Mouse (Mus musculus) common myeloid progenitor, adult 5-6 weeks (primary cell): ENCODE measurements at regions not wholly inside any gene's neighbourhood (a gene's known extent, or its start where the extent isn't known, plus 50 kb on each side); places are given as distances from the start of the nearest gene placed in this dataset.
A peak's percentile ranks its signal among the peaks of the same experiment; 100 is the strongest.
"Not testable (repeated sequence)": the region's sequence is repeated elsewhere in the genome, so short reads cannot be mapped to it uniquely, and the experiment has no call there.

Source experiments
- ATAC-seq: replicated peaks from 2 replicates; pipeline ENCODE4 v1.8.0; 2016; ENCODE audit warnings: low read depth, mild to moderate bottlenecking, moderate TSS enrichment, inconsistent platforms; ENCODE audit not compliant: poor library complexity, severe bottlenecking

DNA sequence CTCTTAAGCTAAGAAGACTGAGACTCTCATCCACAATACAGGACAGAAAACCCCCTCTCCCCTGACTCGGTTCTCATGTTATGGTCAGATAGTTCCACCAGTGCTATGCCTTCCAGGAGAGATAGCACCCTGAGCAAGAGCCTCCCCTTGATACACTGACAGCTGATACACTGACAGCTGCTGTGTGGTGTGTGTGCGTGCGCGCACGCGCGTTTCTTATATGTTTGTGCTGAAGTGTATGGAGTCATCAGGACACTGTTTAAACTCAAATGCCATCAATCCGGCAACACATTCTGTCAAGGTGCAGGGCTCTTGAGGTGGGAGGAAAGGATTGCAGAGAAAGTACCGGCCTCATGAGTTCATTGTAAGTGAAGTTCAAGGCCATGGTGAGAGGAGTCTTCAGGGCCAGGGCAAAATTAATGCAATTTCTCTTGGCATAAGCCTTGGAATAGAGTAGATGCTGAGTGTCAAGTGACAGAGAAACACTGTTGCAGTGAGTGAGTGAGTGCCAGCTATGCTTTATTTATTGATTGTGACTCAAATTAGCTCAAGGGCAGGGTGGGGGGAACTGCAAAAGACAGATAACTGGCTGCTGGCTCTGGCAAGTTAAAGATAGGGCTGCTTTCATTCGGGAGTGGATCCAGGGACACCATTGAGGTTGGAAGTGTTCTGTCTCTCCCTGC is 412.4 kb upstream of the Ercc4 start:
- ATAC-seq = no peak

DNA sequence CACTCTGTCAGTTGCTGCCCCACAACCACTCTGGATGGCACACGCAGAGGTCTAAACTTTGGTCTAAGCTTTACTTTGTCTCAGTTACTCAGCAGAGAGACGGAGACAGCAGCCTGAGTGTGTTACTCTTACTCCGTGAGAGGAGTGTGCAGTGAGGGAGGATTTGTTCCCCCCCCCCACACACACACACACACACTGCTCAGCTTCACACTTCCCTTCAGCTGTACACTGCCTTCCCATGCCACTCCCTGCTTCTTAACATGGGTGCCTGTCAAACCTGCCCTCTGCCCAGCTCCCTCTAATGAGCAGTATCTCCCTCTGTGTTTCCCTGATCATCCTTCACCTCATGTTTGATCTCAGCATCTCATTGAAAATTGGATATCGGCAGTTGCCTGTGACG is 409.9 kb upstream of the Ercc4 start:
- no peak for ATAC-seq

DNA sequence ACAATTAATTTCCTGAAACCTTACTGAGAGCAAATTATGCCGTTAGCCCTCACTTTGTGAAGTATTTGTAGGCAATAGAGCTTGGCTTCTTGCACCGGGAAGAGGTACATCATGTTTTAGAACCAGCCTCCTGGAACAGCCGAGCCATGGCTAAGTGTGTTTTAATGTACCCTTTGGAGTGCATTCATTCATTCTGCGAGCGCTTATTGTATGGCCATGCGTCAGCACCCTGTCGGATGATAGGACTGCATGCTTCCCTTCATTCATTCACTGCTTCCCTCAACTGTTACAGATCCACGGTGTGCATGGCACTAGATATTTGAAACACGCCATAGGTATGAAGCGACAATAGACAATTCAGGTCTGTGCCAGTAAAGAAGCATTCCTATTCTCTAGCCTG is 409.4 kb upstream of the Ercc4 start:
- no peak for ATAC-seq

DNA sequence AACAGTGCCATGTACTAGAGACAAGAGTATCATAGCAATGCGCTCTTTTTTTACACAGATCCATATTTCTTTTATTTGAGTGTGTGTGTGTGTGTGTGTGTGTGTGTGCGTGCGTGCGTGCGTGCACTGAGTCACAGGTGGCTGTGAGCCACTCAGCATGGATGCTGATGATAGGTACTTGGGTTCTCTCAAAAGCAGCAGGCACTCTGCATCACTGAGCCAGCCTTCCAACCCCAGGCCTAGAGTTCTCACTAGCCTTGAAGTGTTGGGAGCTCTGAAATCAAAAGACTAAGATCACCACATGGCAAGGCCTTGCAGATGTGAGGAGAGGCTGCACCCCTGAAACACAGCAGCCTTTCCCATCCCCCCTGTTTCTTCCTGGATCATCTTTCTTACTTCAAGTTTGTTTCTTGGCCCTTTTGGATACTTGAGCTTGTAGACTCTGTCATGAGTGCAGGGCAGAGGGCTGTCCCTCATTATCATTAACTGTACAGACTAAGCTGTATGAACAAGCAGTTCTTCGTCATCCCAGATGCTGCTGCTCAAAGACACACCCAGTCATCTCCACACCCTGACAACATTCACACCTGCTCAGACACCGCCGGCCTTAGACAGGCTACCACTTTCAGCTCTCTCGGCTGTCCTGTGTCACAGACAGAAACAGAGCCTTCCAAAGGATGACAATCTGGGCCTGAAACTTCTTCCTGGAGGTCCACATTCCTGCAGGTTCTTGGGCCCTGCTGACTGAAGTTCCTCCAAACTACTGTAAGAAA is 405.5 kb upstream of the Ercc4 start:
- no peak for ATAC-seq

DNA sequence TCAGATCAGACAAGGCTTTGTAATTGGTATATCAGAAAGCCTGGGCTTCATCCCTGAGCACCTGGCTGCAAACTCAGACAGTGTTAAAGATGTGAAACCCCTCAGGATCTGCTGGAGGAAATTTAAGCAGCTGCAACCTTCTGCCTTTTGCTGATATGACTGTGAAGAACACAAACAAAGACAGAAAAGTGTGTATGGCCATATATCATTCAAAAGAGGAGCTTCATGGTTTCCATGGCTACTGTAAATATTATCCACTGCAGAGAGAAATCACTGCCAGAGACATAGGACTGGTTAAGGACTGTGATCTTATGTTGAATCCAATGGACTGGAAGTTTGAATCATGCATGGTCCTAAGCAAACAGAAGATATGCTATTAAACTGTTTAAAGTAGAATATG is 402.6 kb upstream of the Ercc4 start:
- ATAC-seq = no peak

DNA sequence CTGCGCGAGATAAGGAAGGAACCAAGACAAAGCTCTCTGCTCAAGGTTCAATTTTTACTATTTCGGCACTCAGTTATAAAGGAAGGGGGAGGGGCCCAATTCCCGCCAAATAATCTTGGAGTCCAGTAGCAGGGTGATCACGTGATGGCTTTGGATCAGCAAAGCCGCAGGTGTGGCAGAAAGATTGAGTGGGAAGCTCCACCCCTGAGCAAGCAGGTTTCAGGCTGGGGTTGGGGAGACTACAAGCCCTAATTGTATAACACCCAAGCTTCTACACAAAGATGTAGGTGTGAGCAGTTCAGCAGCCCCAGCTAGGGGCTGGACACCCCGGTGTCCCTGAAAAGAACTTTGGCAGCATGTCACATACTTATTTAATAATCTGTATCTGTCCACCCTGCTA is 388.1 kb upstream of the Ercc4 start:
- ATAC-seq = not testable (repeated sequence)

DNA sequence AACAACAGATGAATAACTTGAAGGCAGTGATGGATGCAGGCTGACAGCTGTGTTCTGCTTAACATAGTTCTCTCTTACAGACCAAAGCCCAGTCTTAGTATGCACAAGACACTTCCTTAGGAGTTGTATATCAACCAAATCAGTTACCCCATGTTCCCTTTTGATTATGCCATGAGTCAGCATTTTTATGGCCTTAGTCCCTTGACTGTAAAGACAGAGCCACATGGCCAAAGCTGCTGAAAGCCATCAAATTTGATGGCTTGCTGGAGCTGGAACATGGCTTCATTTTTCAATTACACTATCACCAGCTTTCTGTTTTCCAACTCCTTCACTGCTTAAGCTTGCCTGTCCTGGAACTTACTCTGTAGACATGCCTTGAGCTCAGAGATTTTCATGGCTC is 383.4 kb upstream of the Ercc4 start:
- no peak for ATAC-seq

DNA sequence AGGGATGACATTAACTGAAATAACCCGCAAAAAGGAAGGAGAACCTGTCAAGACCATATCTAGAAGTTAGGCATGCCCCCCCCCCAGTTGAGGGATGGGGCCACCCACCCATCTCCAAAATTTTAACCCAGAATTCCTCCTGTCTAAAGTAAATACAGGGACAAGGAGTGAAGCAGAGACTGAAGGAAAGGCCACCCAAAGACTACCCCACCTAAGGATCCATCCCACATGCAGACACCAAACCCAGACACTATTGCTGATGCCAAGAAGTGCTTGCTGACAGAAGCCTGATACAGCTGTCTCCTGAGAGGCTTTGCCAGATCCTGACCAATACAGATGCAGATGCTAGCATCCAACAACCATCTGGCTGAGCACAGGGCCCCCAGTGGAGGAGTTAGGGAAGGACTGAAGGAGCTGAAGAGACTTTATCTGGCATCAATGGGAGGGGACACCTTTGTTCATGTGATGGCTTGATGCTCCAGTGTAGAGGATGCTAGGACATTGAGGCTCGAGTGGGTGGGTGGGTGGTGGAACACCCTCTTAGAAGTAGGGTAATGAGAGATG is 379.2 kb upstream of the Ercc4 start:
- ATAC-seq = not testable (repeated sequence)

DNA sequence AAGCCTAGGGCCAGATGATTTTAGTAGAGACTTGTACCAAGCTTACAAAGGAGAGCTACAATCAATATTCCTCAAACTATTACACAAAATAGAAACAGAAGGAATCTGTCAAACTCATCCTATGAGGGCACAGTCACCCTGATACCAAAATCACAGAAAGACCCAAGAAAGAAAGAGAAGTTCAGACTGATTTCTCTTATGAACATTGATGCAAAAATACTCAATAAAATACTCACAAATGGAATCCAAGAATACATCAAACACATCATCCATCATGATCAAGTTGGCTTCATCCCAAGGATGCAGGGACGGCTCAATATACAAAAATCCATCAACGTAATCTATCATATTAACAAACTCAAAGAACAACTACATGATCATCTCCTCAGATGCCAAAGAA is 377.9 kb upstream of the Ercc4 start:
- ATAC-seq = no peak

DNA sequence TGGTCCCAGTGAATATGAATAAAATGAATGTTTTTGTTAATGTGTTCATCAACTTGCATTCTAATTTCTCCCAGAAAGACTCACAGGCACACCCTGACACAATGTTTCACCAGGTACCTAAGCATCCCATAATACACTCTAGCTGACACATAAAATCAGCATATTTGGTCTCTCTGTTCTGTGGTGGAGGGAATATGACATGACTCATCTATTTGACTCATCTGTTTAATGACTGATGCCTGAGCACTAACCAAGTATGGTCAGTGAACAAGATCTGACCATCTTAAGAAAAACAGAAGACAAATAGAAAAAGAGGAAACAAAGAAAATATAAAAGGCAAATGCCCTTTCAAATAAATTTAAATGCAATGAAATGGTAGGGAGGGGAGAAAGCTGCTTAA is 367.0 kb upstream of the Ercc4 start:
- ATAC-seq = no peak

DNA sequence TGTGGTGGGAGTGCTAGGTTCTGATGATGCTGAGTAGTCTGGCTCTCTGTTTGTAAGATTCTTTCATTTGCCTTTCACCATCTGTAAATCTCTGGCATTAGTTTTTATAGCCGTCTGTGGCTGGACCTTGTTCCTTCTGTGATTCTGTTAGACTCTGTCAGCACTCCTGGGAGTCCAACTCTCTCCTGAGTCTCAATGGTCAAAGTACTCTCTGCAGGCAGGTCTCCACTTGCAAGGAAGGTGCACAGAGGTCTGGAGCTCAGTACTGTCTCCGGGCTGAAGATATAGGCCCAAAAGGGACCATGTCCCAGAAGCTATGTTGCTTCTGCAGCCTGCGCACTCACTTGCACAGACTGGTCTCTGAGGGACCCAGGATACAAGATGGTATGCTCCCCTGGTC is 356.3 kb upstream of the Ercc4 start:
- ATAC-seq = no peak

DNA sequence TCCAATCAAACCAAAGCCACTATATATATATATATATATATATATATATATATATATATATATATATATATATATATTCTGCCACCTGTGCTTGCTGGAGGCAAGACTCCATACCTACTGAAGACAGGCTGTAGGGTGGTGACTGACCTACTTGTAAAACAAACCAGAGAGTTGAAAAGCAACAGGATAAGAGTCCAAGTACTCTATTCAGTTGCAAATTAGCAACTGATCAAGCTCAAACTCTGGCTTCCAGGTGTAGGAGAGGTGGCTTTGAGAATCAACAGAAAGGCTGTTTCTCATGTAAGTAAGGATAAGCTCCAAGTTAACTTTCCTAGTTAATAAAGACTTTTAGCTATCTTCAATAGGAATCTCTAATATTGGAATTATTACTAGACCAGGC is 355.1 kb upstream of the Ercc4 start:
- ATAC-seq = no peak

DNA sequence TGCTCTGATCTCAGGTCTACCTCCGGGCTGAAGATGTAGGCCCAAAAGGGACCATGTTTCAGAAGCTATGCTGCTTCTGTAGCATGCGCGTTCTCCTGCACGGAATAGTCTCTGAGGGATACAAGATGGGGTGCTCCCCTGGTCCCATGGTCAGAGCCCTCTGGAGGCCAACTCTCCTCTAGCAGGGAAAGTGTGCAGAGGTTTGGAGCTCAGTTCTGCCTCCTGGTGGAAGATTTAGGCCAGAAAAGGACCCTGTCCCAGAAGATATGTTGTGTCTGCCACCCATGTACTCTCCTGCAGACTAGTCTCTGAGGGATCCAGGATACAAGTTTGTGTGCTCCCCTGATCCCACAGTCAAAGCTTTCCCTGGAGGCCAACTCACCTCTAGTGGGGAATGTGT is 350.9 kb upstream of the Ercc4 start:
- no peak for ATAC-seq

DNA sequence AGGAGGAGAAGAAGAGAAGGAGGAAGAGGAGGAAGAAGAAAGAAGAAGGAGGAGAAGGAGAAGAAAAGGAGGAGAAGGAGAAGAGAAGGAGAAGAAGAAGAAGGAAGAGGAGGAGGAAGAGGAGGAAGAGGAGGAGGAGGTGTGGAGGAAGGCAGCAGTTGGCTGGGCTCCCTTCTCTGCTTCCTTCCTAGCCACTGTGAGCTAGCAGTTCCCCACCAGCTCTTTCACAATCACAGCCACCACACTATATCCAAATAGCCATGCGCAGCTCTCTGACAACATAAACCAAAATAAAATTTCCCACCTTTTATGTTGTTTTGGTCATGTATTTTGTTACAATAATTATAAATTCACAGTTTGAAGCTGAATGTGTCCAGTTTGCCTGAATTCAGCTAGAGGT is 345.3 kb upstream of the Ercc4 start:
- no peak for ATAC-seq

DNA sequence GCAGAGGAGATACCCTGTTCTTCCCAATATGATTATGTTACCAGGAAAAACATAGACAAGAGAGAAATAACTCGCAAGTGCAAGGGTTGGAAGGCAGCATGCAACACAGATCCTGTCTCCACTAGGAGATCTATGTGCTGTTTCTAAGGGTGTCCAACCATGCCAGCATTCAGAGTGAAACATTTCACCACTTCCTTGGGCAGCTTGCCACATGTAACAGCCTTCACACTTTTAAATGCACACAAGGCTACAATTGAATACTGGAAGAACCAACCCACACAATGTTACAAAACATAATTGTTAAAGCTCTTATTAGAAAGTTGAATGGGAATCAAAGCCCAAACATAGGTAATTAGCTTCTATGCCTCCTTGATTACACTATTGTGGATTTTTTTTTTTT is 344.9 kb upstream of the Ercc4 start:
- no peak for ATAC-seq

DNA sequence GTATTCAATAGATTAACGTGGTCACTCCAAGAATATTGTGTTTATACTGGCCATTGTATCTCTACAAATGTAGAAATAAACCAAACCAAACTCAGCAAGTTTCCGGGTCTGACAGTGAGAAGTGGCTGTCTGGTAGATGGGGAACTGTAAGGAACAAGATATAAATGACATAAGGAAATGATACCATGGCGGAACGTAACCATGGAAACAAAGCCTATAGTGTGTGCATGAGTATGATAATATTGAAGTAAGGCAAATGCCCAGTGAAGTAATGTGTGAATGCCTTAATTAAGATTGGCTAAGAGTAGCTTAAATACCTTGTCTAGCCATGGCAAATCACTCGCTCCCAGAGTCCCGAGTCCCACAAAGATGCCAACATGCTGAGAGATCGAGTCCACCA is 342.6 kb upstream of the Ercc4 start:
- 0 out of 2 replicates have a peak, but pooled peaks have one; percentile 22 for ATAC-seq

DNA sequence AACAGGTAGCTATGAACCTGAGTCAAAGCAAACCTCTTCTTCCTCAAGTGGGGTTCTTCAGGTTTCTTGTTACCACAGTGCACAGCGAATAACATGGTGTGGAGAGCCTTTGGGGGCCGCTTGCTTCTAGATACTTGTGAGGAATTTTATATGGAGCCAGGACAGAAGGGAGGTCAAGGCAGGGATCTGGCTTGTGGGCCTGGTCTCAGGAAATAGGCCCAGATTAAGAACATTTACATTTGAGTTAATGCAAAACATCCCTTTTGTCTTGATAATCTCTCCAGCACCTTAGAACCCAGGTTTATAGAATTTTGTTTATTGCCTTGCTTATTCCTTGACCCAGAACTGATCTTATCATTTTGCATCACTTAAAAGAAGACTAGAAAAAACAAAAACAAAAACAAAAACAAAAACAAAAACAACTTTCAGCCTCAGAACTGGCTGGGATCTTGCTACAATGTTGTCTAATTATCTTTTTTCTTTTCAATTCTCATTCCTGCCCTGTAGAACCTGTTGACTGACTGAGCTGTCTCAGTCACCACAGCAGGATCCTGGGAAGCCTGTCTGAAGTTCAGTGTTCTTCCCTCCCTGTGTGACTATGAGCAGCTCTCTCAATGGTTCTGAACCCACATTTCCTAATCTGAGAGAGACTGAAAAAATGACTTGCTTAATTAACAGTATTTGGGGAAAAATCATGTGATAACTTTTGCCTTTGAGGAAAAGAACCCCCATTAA is 341.2 kb upstream of the Ercc4 start:
- ATAC-seq = no peak

DNA sequence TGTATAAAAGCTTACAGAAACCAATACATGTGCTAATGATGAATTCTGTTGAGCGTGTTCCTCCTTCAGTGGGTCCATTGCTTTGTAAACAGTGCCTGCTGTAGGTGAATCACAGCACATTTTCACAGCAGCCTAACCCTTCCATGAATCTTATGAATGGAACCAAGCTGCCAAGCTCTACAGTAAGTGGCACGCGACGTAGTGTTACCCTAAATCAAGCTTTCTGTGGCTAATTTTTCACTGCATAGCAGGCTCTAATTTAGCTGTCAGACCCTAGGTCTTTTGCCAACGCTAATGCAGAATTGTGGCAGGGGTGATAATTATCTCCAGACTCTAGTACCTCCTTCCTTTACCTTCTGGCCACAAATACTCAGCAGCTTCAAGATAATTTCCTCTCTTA is 339.0 kb upstream of the Ercc4 start:
- no peak for ATAC-seq

DNA sequence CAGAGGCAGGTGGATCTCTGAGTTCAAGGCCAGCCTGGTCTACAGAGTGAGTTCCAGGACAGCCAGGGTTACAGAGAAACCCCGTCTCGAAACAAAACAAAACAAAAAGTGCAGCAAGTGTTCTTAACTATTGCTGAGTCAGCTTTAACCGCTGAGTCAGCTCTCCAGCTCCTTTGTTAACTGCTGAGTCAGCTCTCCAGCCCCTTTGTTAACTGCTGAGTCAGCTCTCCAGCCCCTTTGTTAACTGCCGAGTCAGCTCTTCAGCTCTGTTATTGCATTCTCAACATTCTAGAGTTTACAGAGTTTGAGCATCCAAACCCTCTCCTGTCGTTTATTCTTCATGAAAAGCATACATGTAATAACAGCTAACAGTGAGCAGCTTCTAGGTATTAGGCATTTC is 336.9 kb upstream of the Ercc4 start:
- no peak for ATAC-seq

DNA sequence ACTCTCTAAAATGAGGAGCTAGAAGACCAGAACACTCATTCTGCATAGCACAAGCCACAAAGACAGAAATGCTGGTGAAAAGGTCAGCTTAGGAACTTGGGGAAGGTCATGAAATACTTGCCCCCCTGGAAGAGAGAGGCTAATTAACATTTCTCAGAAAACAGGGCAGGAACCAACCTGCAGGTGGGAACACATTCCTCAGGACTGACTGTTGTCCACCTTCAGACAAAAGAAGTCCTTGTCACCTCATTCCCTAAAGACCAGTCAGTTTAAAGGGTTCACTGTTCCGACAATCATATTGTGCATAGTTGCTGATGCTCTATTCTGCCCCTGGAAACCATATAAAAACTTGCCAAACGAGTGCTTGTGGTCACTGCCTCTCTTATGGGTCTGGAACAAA is 333.6 kb upstream of the Ercc4 start:
- no peak for ATAC-seq

DNA sequence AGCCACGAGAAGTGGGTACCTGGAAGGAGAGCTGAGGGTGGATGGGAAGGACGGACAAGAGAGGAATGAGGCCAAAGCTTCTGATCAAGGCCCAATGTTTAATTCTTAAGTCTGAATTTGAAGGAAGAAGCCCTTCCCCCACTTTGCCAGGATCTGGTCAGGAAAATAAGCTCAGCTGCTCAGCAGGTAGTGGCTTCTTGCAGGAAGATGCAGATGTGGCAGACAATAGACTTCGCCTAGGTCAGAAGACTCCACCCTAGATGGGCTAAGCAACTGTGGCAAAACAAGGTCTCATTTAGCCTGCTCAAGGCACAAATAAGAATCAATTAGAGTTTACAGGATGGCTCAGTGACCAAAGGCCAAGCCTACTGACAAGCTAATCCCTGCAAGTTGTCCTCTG is 330.4 kb upstream of the Ercc4 start:
- ATAC-seq = no peak
